Mouse (Mus musculus): ENCODE measurements around the gene Leap2.
"Not testable (repeated sequence)": the region's sequence is repeated elsewhere in the genome, so short reads cannot be mapped to it uniquely, and the experiment has no call there.

DNA sequence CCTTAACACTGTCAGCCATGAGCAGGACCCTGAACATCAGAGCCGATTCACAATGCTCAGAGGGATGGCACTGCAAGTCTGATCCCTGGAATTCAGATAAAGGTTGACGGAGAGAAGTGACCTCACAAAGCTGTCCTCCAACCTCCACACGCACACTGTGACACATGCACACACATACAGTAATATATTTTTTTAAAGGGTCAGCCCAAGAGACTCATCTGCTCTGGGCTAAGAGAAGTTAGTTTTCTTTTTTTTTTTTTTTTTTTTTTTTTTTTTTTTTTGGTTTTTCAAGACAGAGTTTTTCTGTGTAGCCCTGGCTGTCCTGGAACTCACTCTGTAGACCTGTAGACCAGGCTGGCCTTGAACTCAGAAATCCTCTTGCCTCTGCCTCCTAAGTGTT lies 3.9 kb upstream of the Leap2 start:
- not testable (repeated sequence) for TF ChIP-seq EP300 (IDR thresholded peaks at IDR 0.05; ENCODE audit: insufficient read depth, low read depth, low read length); CTCF (IDR thresholded peaks at IDR 0.05); POLR2A (IDR thresholded peaks at IDR 0.05; ENCODE audit: insufficient read depth, low read depth, low read length)

All from heart, adult 2 months (tissue).